10 mouse cellular contexts compared by ENCODE assay signal in genomic region chr15:62206502-62206902, GRCm38 (mm10).
DNase-seq lines count a peak whose midpoint lies in the region; ATAC-seq lines count a peak whose summit lies in the region.
"Had no signal": no experiment of that assay in that cellular context is flagged by ENCODE, and none has a peak within 500 bp of the region (broad histone marks: within the 10 kb centered on the region; RNA-seq: fewer than 3 reads in every experiment).

No protein-coding gene starts in this region.

- no peaks in the 10 kb centered on the region for H3K4me1 ChIP-seq in hindbrain, embryonic 14.5 days (replicated peaks; ENCODE audit: control insufficient read depth, insufficient read depth, low read length)
- H3K4me1 ChIP-seq in hindbrain, embryonic 13.5 days (replicated peaks) = no peaks in the 10 kb centered on the region; the same call in 1 of the 2 replicates
- peaks cover 22% of the 10 kb centered on the region for H3K4me1 ChIP-seq in forebrain, embryonic 16.5 days (replicated peaks; ENCODE audit: control insufficient read depth, insufficient read depth, low read length)

- WGBS in hindbrain, embryonic 14.5 days = 66% methylated on average over 4 of the region's 4 CpGs
- WGBS in hindbrain, embryonic 13.5 days = 69% methylated on average over 4 of the region's 4 CpGs
- WGBS in forebrain, embryonic 16.5 days = 49% methylated on average over 4 of the region's 4 CpGs

- H3K36me3 ChIP-seq in hindbrain, embryonic 14.5 days (replicated peaks; ENCODE audit: control insufficient read depth, insufficient read depth) = no peaks in the 10 kb centered on the region
- no peaks in the 10 kb centered on the region for H3K36me3 ChIP-seq in hindbrain, embryonic 13.5 days
- no peaks in the 10 kb centered on the region for H3K36me3 ChIP-seq in forebrain, embryonic 16.5 days (ENCODE audit: control insufficient read depth, insufficient read depth)
- H3K36me3 ChIP-seq: heart, embryonic 15.5 days had no signal

- no peak overlapping the region for H3K27ac ChIP-seq in hindbrain, embryonic 14.5 days
- no peak overlapping the region for H3K27ac ChIP-seq in hindbrain, embryonic 13.5 days
- H3K27ac ChIP-seq in forebrain, embryonic 16.5 days (ENCODE audit: low read length) = no peak overlapping the region
- H3K27ac ChIP-seq: heart, embryonic 15.5 days had no signal

- ATAC-seq in hindbrain, embryonic 14.5 days (ENCODE audit: low FRiP score) = no peak
- no peak for ATAC-seq in hindbrain, embryonic 13.5 days (ENCODE audit: low FRiP score)
- peak; percentile 74 for ATAC-seq in forebrain, embryonic 16.5 days

- H3K27me3 ChIP-seq in hindbrain, embryonic 14.5 days (ENCODE audit: control insufficient read depth, insufficient read depth, low read length) = no peaks in the 10 kb centered on the region
- no peaks in the 10 kb centered on the region for H3K27me3 ChIP-seq in hindbrain, embryonic 13.5 days
- H3K27me3 ChIP-seq in forebrain, embryonic 16.5 days (replicated peaks; ENCODE audit: control insufficient read depth, insufficient read depth, low read length) = no peaks in the 10 kb centered on the region
- H3K27me3 ChIP-seq: heart, embryonic 15.5 days had no signal

- H3K4me2 ChIP-seq in hindbrain, embryonic 14.5 days (replicated peaks) = no peak overlapping the region
- no peak overlapping the region for H3K4me2 ChIP-seq in hindbrain, embryonic 13.5 days
- no peak overlapping the region for H3K4me2 ChIP-seq in forebrain, embryonic 16.5 days (ENCODE audit: low read length)
- H3K4me2 ChIP-seq: heart, embryonic 15.5 days had no signal

- H3K9ac ChIP-seq in hindbrain, embryonic 14.5 days = no peak overlapping the region
- H3K9ac ChIP-seq in hindbrain, embryonic 13.5 days = no peak overlapping the region
- H3K9ac ChIP-seq in forebrain, embryonic 16.5 days (replicated peaks; ENCODE audit: low read depth, low read length) = no peak overlapping the region
- H3K9ac ChIP-seq: heart, embryonic 15.5 days had no signal

- H3K9me3 ChIP-seq in hindbrain, embryonic 14.5 days (ENCODE audit: control insufficient read depth, low read length) = peaks cover 6% of the 10 kb centered on the region; the same call in 1 of the 2 replicates
- H3K9me3 ChIP-seq in hindbrain, embryonic 13.5 days = peaks cover 3% of the 10 kb centered on the region; the same call in 1 of the 2 replicates
- peaks cover 6% of the 10 kb centered on the region; the same call in 1 of the 2 replicates for H3K9me3 ChIP-seq in forebrain, embryonic 16.5 days (ENCODE audit: control insufficient read depth, low read length)
- H3K9me3 ChIP-seq: G1E; heart, embryonic 15.5 days had no signal

- peak; percentile 28 for DNase-seq in hindbrain, embryonic 14.5 days (ENCODE audit: low spot score)
- DNase-seq in 3134 (ENCODE audit: extremely low read depth, insufficient read length, low spot score) = peak; percentile 71
- DNase-seq in adrenal gland, postnatal 14 days = peak; percentile 54
- DNase-seq in thymus, postnatal 4 days = no peak
- DNase-seq in frontal cortex, adult 2 months (ENCODE audit: extremely low spot score in 1 of 2, low spot score in 1 of 2) = no peak
- no peak for DNase-seq in spleen, postnatal 36 days (ENCODE audit: low spot score in 2 of 2)

- no peak overlapping the region for H3K4me3 ChIP-seq in hindbrain, embryonic 14.5 days (replicated peaks; ENCODE audit: low read length)
- H3K4me3 ChIP-seq in hindbrain, embryonic 13.5 days = no peak overlapping the region
- H3K4me3 ChIP-seq in forebrain, embryonic 16.5 days (replicated peaks; ENCODE audit: low read length) = no peak overlapping the region
- H3K4me3 ChIP-seq: heart, embryonic 15.5 days had no signal

Comparison
In these comparisons a context has a peak if more than half of its experiments do, and no peak if none do; other contexts are left out.
1. DNase-seq: peak in hindbrain, embryonic 14.5 days (single experiment), 3134 (single experiment) and adrenal gland, postnatal 14 days (single experiment); none in thymus, postnatal 4 days (single experiment), frontal cortex, adult 2 months (0 of 2) and spleen, postnatal 36 days (0 of 2).